Mouse (Mus musculus) heart, postnatal 0 days (tissue): ENCODE data around the gene Tmem132d.

Experiments
- CTCF ChIP-seq: IDR thresholded peaks from 2 replicates; pipeline ENCODE4 v1.5.1; 2016; ENCODE audit warnings: antibody characterized with exemption, control low read depth, low read depth
- EP300 ChIP-seq: IDR thresholded peaks from 2 replicates; pipeline ENCODE4 v1.6.1; 2016; ENCODE audit warnings: antibody characterized with exemption, low read depth

- TF ChIP-seq CTCF (no peak), EP300 (no peak)
Observed at GRCm38 (mm10) chr5:127962656-127963055, 470.2 kb downstream of the Tmem132d start.
